Mouse (Mus musculus): Measurements from ENCODE around the gene Rap1gap2.

Rap1gap2 gene

GRCm38 (mm10) chr11:74574768-74575434 lies 35.8 kb downstream of the Rap1gap2 start:
- DNase-seq (ENCODE audit: low spot score) = no peak

GRCm38 (mm10) chr11:74572459-74573061 lies 38.2 kb downstream of the Rap1gap2 start:
- no peak for DNase-seq (ENCODE audit: low spot score)

- DNase-seq (ENCODE audit: low spot score) = no peak
Measured at GRCm38 (mm10) chr11:74569735-74570134, 41.0 kb downstream of the Rap1gap2 start.

- DNase-seq (ENCODE audit: low spot score) = no peak
Measured at GRCm38 (mm10) chr11:74568463-74568862, 42.3 kb downstream of the Rap1gap2 start.

- DNase-seq (ENCODE audit: low spot score) = no peak
Measured at GRCm38 (mm10) chr11:74568004-74568403, 42.7 kb downstream of the Rap1gap2 start.

GRCm38 (mm10) chr11:74566326-74566874 lies 44.3 kb downstream of the Rap1gap2 start:
- DNase-seq (ENCODE audit: low spot score) = no peak

GRCm38 (mm10) chr11:74561392-74561791 lies 49.3 kb downstream of the Rap1gap2 start:
- DNase-seq (ENCODE audit: low spot score) = no peak

- DNase-seq (ENCODE audit: low spot score) = no peak
Measured at GRCm38 (mm10) chr11:74560600-74561227, 50.0 kb downstream of the Rap1gap2 start.

- DNase-seq (ENCODE audit: low spot score) = no peak
Measured at GRCm38 (mm10) chr11:74559793-74560433, 50.8 kb downstream of the Rap1gap2 start.

GRCm38 (mm10) chr11:74558933-74559332 lies 51.8 kb downstream of the Rap1gap2 start:
- no peak for DNase-seq (ENCODE audit: low spot score)

GRCm38 (mm10) chr11:74557456-74558230 lies 53.1 kb downstream of the Rap1gap2 start:
- DNase-seq (ENCODE audit: low spot score) = no peak

GRCm38 (mm10) chr11:74555716-74556374 lies 54.9 kb downstream of the Rap1gap2 start:
- DNase-seq (ENCODE audit: low spot score) = no peak

- peak; percentile 55 for DNase-seq (ENCODE audit: low spot score)
Measured at GRCm38 (mm10) chr11:74554683-74555341, 55.9 kb downstream of the Rap1gap2 start.

GRCm38 (mm10) chr11:74551568-74551967 lies 59.1 kb downstream of the Rap1gap2 start:
- no peak for DNase-seq (ENCODE audit: low spot score)

GRCm38 (mm10) chr11:74550615-74551102 lies 60.1 kb downstream of the Rap1gap2 start:
- no peak for DNase-seq (ENCODE audit: low spot score)

GRCm38 (mm10) chr11:74548781-74549382 lies 61.8 kb downstream of the Rap1gap2 start:
- peak; percentile 78 for DNase-seq (ENCODE audit: low spot score)

GRCm38 (mm10) chr11:74546933-74547694 lies 63.6 kb downstream of the Rap1gap2 start:
- peak; percentile 87 for DNase-seq (ENCODE audit: low spot score)

GRCm38 (mm10) chr11:74546165-74546564 lies 64.5 kb downstream of the Rap1gap2 start:
- peak; percentile 81 for DNase-seq (ENCODE audit: low spot score)

- DNase-seq (ENCODE audit: low spot score) = no peak
Measured at GRCm38 (mm10) chr11:74545560-74545959, 65.2 kb downstream of the Rap1gap2 start.

Data from embryo, embryonic 10 days (tissue).